Mouse (Mus musculus): ENCODE data around the gene Atp13a2. TPM values are rescaled to one million over a fixed set of nuclear protein-coding genes. Genes with fewer than 3 reads are reported as not detected.

Gene Atp13a2
- polyA plus RNA-seq, 1 experiment from 2014 or later, result 33.4 TPM

GRCm38 (mm10) chr4:140960781-140961466 is 25.7 kb upstream of the Atp13a2 start, which contains the start of gene Sdhb:
Gene Sdhb (plus strand): TSS chr4:140961203.
- WGBS, result 3% methylated on average over 37 of the region's 37 CpGs
- H3K4me1 ChIP-seq (ENCODE audit: control insufficient read depth, insufficient read depth, low read length), result peaks cover 23% of the 10 kb centered on the region
- no peaks in the 10 kb centered on the region for H3K9me3 ChIP-seq (ENCODE audit: control insufficient read depth, low read length)
- peak within 1 kb of the TSS; percentile 96 for H3K4me2 ChIP-seq
- peak within 1 kb of the TSS; percentile 96 for H3K9ac ChIP-seq (ENCODE audit: low read length)
- DNase-seq (ENCODE audit: low spot score, missing footprints), result peak; percentile 98
- H3K4me3 ChIP-seq (ENCODE audit: low read depth, low read length), result peak within 1 kb of the TSS; percentile 74
- ATAC-seq (ENCODE audit: low FRiP score), result peak; percentile 96
- no peaks in the 10 kb centered on the region for H3K27me3 ChIP-seq (ENCODE audit: control insufficient read depth, insufficient read depth, low read length)
- H3K27ac ChIP-seq (ENCODE audit: low read depth, low read length), result peak within 1 kb of the TSS; percentile 67
- no peaks in the 10 kb centered on the region for H3K36me3 ChIP-seq (ENCODE audit: control insufficient read depth, insufficient read depth, low read length)

DNA sequence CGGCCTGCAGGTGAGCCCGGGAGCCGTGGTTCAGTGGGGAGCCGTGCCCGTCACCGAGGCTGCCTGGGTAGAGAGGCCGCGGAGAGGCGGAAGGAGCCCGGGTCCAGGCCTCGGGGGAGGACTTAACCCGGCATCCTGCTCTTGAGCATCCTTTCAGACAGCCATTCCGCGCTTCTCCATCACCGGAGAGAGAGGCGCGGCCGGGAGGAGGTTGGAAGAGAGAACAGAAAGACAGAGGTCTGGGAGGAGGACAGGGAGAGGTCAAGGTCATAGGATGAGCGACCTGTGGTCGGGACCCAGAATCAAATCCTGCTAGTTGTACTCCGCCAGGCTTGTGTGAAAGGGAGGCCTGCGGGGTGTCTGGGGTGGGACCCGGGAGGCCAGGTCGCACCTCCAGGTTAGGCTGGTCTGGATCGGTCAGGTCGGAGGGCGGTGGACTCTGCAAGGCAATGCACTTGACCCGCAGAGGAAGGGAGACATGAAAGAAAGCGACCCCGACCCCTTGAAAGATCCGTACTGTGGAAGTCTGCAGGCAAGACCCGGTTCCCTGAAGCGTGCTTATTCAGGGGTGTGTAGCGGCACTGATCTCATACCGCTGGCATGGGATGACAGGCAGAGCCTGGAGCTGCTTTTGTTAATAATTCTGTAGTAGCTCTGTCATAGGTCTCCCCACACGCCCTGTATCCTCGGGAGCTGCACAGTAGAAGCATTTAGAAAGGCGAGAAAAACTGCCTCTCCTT is 25.0 kb upstream of the Atp13a2 start:
- H3K4me2 ChIP-seq, result peak overlapping the region; percentile 96
- no peaks in the 10 kb centered on the region for H3K36me3 ChIP-seq (ENCODE audit: control insufficient read depth, insufficient read depth, low read length)
- H3K27me3 ChIP-seq (ENCODE audit: control insufficient read depth, insufficient read depth, low read length), result no peaks in the 10 kb centered on the region
- H3K9me3 ChIP-seq (ENCODE audit: control insufficient read depth, low read length), result no peaks in the 10 kb centered on the region
- H3K27ac ChIP-seq (ENCODE audit: low read depth, low read length), result peak overlapping the region; percentile 67
- H3K4me3 ChIP-seq (ENCODE audit: low read depth, low read length), result peak overlapping the region; percentile 74
- peak overlapping the region; percentile 96 for H3K9ac ChIP-seq (ENCODE audit: low read length)
- peaks cover 22% of the 10 kb centered on the region for H3K4me1 ChIP-seq (ENCODE audit: control insufficient read depth, insufficient read depth, low read length)
- WGBS, result 2% methylated on average over 38 of the region's 38 CpGs
- no peak for DNase-seq (ENCODE audit: low spot score, missing footprints)
- peak; percentile 6 for ATAC-seq (ENCODE audit: low FRiP score)

GRCm38 (mm10) chr4:140962207-140962909 is 24.3 kb upstream of the Atp13a2 start:
- Histone ChIP-seq H3K27ac (ENCODE audit: low read depth, low read length) (no peak overlapping the region), H3K4me2 (peak overlapping the region; percentile 96), H3K4me3 (ENCODE audit: low read depth, low read length) (peak overlapping the region; percentile 74), H3K36me3 (ENCODE audit: control insufficient read depth, insufficient read depth, low read length) (no peaks in the 10 kb centered on the region; the same call in 1 of the 2 replicates), H3K9me3 (ENCODE audit: control insufficient read depth, low read length) (no peaks in the 10 kb centered on the region), H3K9ac (ENCODE audit: low read length) (peak overlapping the region; percentile 96), H3K4me1 (ENCODE audit: control insufficient read depth, insufficient read depth, low read length) (peaks cover 16% of the 10 kb centered on the region), H3K27me3 (ENCODE audit: control insufficient read depth, insufficient read depth, low read length) (no peaks in the 10 kb centered on the region)
- WGBS, result 82% methylated on average over 8 of the region's 8 CpGs
- ATAC-seq (ENCODE audit: low FRiP score), result no peak
- DNase-seq (ENCODE audit: low spot score, missing footprints), result no peak

DNA sequence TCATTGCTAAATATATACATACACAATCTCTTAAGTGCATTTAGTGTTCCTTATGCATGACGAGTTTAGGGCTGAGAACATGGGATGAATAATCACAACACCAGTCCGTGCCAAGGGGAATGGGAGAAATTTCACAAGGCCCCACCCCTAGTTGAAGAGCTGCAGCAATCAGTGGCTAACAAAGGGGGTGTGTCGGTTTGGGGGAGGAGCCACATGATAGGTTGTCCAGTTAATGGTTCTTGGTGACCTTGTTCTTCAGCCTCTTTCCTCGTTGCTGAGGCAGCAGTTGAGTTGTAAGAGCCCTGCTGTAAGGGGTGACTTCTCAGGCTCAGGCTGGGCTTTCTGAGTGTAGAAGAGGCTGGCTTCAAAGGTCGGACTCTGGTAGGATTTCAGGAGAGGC is 23.7 kb upstream of the Atp13a2 start:
- Histone ChIP-seq H3K4me2 (no peak overlapping the region), H3K36me3 (ENCODE audit: control insufficient read depth, insufficient read depth, low read length) (no peaks in the 10 kb centered on the region; the same call in 1 of the 2 replicates), H3K27me3 (ENCODE audit: control insufficient read depth, insufficient read depth, low read length) (no peaks in the 10 kb centered on the region), H3K27ac (ENCODE audit: low read depth, low read length) (no peak overlapping the region), H3K4me1 (ENCODE audit: control insufficient read depth, insufficient read depth, low read length) (peaks cover 15% of the 10 kb centered on the region), H3K4me3 (ENCODE audit: low read depth, low read length) (no peak overlapping the region), H3K9me3 (ENCODE audit: control insufficient read depth, low read length) (no peaks in the 10 kb centered on the region), H3K9ac (ENCODE audit: low read length) (no peak overlapping the region)
- ATAC-seq (ENCODE audit: low FRiP score), result no peak
- DNase-seq (ENCODE audit: low spot score, missing footprints), result no peak
- WGBS, result 53% methylated on average over 5 of the region's 5 CpGs

GRCm38 (mm10) chr4:140963941-140964597 is 22.6 kb upstream of the Atp13a2 start:
- no peak for DNase-seq (ENCODE audit: low spot score, missing footprints)
- Histone ChIP-seq H3K27ac (ENCODE audit: low read depth, low read length) (no peak overlapping the region), H3K4me2 (no peak overlapping the region), H3K36me3 (ENCODE audit: control insufficient read depth, insufficient read depth, low read length) (no peaks in the 10 kb centered on the region; the same call in 1 of the 2 replicates), H3K4me1 (ENCODE audit: control insufficient read depth, insufficient read depth, low read length) (peaks cover 15% of the 10 kb centered on the region), H3K27me3 (ENCODE audit: control insufficient read depth, insufficient read depth, low read length) (no peaks in the 10 kb centered on the region), H3K9me3 (ENCODE audit: control insufficient read depth, low read length) (no peaks in the 10 kb centered on the region), H3K9ac (ENCODE audit: low read length) (no peak overlapping the region), H3K4me3 (ENCODE audit: low read depth, low read length) (no peak overlapping the region)
- WGBS, result 85% methylated on average over 9 of the region's 9 CpGs
- no peak for ATAC-seq (ENCODE audit: low FRiP score)

DNA sequence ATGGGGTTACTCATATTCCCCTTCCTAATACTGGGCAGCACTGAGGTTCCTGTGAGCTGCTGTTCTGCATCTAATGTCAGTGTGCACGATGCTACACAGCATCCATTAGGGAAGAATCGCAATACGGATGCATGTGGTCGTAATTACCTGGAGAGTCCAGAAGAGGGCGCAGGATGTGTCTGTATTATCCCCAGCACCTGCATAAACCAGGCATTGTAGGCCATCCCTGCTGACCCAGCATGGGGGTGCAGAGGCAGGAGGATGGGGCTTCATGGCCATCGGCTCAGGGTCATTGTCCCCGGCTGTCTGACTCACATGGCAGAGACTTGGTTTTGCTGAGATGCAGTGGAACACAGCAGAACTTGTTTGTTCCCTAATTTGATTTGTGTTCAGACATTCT is 22.1 kb upstream of the Atp13a2 start:
- no peaks in the 10 kb centered on the region for H3K9me3 ChIP-seq (ENCODE audit: control insufficient read depth, low read length)
- H3K36me3 ChIP-seq (ENCODE audit: control insufficient read depth, insufficient read depth, low read length), result no peaks in the 10 kb centered on the region; the same call in 1 of the 2 replicates
- H3K4me2 ChIP-seq, result no peak overlapping the region
- no peak overlapping the region for H3K27ac ChIP-seq (ENCODE audit: low read depth, low read length)
- 16% methylated on average over 7 of the region's 7 CpGs for WGBS
- ATAC-seq (ENCODE audit: low FRiP score) (no peak), DNase-seq (ENCODE audit: low spot score, missing footprints) (peak; percentile 97)
- peaks cover 15% of the 10 kb centered on the region for H3K4me1 ChIP-seq (ENCODE audit: control insufficient read depth, insufficient read depth, low read length)
- H3K9ac ChIP-seq (ENCODE audit: low read length), result 0 out of 2 replicates have a peak overlapping the region, but pooled peaks have one; percentile 20
- no peak overlapping the region for H3K4me3 ChIP-seq (ENCODE audit: low read depth, low read length)
- no peaks in the 10 kb centered on the region for H3K27me3 ChIP-seq (ENCODE audit: control insufficient read depth, insufficient read depth, low read length)

DNA sequence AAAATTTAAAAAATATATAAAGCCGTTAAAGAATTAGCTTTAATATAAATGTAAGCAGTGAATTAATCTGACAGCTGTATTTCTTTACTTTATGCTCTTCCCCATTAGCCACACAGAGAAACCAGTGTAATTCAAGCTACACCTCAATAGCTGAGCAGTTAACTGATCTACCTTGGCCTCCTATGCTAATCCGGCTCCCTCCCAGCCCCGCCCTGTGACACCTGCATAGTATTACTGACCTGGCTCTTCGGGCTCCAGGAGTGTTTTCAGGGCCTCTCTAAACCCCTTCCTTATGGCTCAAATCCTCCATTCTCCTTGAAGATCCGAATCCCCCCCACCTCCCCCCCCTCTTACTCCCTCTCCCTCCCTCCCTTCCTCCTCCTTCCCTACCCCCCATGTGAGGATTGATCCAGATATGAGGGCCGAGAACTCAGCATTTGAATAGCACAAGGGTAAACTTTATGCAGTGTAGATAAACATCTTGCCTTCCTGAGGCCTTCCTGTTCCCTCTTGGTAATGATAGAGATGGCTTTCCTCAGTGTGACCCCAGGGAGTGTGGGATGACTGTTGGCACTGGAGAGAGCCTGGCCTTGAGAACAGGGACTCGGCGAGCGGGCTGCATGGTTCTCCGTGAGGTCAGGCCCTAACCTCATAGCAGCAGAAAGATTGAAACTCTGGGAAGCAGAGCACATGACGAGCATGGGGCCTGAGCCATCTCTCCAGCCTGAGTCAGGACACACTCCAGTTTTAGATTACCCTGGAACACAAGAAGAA is 19.1 kb upstream of the Atp13a2 start:
- DNase-seq (ENCODE audit: low spot score, missing footprints), result no peak
- Histone ChIP-seq H3K36me3 (ENCODE audit: control insufficient read depth, insufficient read depth, low read length) (peaks cover 8% of the 10 kb centered on the region), H3K9me3 (ENCODE audit: control insufficient read depth, low read length) (no peaks in the 10 kb centered on the region), H3K27ac (ENCODE audit: low read depth, low read length) (no peak overlapping the region), H3K4me3 (ENCODE audit: low read depth, low read length) (no peak overlapping the region), H3K9ac (ENCODE audit: low read length) (no peak overlapping the region), H3K27me3 (ENCODE audit: control insufficient read depth, insufficient read depth, low read length) (no peaks in the 10 kb centered on the region), H3K4me1 (ENCODE audit: control insufficient read depth, insufficient read depth, low read length) (peaks cover 5% of the 10 kb centered on the region), H3K4me2 (no peak overlapping the region)
- 85% methylated on average over 11 of the region's 11 CpGs for WGBS
- no peak for ATAC-seq (ENCODE audit: low FRiP score)

- Histone ChIP-seq H3K9ac (ENCODE audit: low read length) (no peak overlapping the region), H3K27me3 (ENCODE audit: control insufficient read depth, insufficient read depth, low read length) (no peaks in the 10 kb centered on the region), H3K4me2 (no peak overlapping the region), H3K27ac (ENCODE audit: low read depth, low read length) (no peak overlapping the region), H3K4me3 (ENCODE audit: low read depth, low read length) (no peak overlapping the region), H3K36me3 (ENCODE audit: control insufficient read depth, insufficient read depth, low read length) (peaks cover 28% of the 10 kb centered on the region), H3K4me1 (ENCODE audit: control insufficient read depth, insufficient read depth, low read length) (no peaks in the 10 kb centered on the region), H3K9me3 (ENCODE audit: control insufficient read depth, low read length) (no peaks in the 10 kb centered on the region)
- DNase-seq (ENCODE audit: low spot score, missing footprints), result no peak
- no peak for ATAC-seq (ENCODE audit: low FRiP score)
- WGBS, result 90% methylated on average over 13 of the region's 13 CpGs
Observed at GRCm38 (mm10) chr4:140971691-140972090, 15.0 kb upstream of the Atp13a2 start.

All from midbrain, embryonic 11.5 days (tissue).